Mouse (Mus musculus): ENCODE data around the gene H2al1f. TPM values are rescaled to one million over a fixed set of nuclear protein-coding genes. Genes with fewer than 3 reads are reported as not detected.

H2al1f gene
- polyA plus RNA-seq (2012; rRNA removed; ENCODE audit: low replicate concordance), result not detected in 2 replicates

DNA sequence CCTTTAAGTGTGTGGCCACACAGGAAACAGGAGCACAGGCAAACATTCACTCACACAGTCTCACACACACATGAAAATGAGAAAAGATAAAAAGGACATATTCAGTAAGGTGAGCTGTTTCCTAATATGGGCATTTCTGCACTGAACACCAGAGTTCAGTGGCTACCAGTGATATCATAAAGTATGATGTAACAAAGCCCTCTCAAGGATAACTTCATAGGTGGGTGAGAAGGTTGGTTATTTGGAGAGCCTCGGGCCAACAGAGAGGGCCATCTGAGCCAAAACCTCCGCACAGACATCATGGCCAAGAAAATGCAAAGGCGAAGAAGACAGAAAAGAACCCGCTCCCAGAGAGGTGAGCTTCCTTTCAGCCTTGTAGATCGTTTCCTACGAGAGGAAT lies at the start of gene H2al1f:
Gene H2al1f, plus strand, starts transcription at position 301 of the 400 bp plus-strand sequence.

DNA sequence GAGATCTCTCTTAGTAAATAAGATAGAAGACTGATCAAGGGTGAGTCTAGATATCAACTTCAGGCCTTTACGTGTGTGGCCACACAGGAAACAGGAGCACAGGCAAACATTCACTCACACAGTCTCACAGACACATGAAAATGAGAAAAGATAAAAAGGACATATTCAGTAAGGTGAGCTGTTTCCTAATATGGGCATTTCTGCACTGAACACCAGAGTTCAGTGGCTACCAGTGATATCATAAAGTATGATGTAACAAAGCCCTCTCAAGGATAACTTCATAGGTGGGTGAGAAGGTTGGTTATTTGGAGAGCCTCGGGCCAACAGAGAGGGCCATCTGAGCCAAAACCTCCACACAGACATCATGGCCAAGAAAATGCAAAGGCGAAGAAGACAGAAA lies 16.0 kb upstream of the H2al1f start, which contains the start of gene H2al1a:
Gene H2al1a, plus strand, starts transcription at position 301 of the 400 bp plus-strand sequence.

DNA sequence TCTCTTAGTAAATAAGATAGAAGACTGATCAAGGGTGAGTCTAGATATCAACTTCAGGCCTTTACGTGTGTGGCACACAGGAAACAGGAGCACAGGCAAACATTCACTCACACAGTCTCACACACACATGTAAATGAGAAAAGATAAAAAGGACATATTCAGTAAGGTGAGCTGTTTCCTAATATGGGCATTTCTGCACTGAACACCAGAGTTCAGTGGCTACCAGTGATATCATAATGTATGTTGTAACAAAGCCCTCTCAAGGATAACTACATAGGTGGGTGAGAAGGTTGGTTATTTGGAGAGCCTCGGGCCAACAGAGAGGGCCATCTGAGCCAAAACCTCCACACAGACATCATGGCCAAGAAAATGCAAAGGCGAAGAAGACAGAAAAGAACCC lies 12.8 kb upstream of the H2al1f start, which contains the start of gene H2al1b:
Gene H2al1b, plus strand, starts transcription at position 301 of the 400 bp plus-strand sequence.

DNA sequence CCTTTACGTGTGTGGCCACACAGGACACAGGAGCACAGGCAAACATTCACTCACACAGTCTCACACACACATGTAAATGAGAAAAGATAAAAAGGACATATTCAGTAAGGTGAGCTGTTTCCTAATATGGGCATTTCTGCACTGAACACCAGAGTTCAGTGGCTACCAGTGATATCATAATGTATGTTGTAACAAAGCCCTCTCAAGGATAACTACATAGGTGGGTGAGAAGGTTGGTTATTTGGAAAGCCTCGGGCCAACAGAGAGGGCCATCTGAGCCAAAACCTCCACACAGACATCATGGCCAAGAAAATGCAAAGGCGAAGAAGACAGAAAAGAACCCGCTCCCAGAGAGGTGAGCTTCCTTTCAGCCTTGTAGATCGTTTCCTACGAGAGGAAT lies 9.6 kb upstream of the H2al1f start, which contains the start of gene H2al1c:
Gene H2al1c, plus strand, starts transcription at position 301 of the 400 bp plus-strand sequence.

DNA sequence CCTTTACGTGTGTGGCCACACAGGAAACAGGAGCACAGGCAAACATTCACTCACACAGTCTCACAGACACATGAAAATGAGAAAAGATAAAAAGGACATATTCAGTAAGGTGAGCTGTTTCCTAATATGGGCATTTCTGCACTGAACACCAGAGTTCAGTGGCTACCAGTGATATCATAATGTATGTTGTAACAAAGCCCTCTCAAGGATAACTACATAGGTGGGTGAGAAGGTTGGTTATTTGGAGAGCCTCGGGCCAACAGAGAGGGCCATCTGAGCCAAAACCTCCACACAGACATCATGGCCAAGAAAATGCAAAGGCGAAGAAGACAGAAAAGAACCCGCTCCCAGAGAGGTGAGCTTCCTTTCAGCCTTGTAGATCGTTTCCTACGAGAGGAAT lies 6.4 kb upstream of the H2al1f start, which contains the start of gene H2al1d:
Gene H2al1d, plus strand, starts transcription at position 301 of the 400 bp plus-strand sequence.

DNA sequence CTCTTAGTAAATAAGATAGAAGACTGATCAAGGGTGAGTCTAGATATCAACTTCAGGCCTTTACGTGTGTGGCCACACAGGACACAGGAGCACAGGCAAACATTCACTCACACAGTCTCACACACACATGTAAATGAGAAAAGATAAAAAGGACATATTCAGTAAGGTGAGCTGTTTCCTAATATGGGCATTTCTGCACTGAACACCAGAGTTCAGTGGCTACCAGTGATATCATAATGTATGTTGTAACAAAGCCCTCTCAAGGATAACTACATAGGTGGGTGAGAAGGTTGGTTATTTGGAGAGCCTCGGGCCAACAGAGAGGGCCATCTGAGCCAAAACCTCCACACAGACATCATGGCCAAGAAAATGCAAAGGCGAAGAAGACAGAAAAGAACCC lies 3.3 kb upstream of the H2al1f start, which contains the start of gene H2al1e:
Gene H2al1e, plus strand, starts transcription at position 301 of the 400 bp plus-strand sequence.

DNA sequence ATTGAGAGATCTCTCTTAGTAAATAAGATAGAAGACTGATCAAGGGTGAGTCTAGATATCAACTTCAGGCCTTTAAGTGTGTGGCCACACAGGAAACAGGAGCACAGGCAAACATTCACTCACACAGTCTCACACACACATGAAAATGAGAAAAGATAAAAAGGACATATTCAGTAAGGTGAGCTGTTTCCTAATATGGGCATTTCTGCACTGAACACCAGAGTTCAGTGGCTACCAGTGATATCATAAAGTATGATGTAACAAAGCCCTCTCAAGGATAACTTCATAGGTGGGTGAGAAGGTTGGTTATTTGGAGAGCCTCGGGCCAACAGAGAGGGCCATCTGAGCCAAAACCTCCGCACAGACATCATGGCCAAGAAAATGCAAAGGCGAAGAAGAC lies 3.0 kb downstream of the H2al1f start, which contains the start of gene H2al1g:
Gene H2al1g, plus strand, starts transcription at position 301 of the 400 bp plus-strand sequence.

DNA sequence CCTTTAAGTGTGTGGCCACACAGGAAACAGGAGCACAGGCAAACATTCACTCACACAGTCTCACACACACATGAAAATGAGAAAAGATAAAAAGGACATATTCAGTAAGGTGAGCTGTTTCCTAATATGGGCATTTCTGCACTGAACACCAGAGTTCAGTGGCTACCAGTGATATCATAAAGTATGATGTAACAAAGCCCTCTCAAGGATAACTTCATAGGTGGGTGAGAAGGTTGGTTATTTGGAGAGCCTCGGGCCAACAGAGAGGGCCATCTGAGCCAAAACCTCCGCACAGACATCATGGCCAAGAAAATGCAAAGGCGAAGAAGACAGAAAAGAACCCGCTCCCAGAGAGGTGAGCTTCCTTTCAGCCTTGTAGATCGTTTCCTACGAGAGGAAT lies 6.2 kb downstream of the H2al1f start, which contains the start of gene H2al1h:
Gene H2al1h, plus strand, starts transcription at position 301 of the 400 bp plus-strand sequence.

GRCm38 (mm10) chrX:11324359-11324758 lies 9.4 kb downstream of the H2al1f start, which contains the start of gene H2al1i:
Gene H2al1i, plus strand, starts transcription at chrX:11324659.

DNA sequence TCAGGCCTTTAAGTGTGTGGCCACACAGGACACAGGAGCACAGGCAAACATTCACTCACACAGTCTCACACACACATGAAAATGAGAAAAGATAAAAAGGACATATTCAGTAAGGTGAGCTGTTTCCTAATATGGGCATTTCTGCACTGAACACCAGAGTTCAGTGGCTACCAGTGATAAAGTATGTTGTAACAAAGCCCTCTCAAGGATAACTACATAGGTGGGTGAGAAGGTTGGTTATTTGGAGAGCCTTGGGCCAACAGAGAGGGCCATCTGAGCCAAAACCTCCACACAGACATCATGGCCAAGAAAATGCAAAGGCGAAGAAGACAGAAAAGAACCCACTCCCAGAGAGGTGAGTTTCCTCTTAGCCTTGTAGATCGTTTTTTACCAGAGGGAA lies 12.6 kb downstream of the H2al1f start, which contains the start of gene H2al1j:
Gene H2al1j, plus strand, starts transcription at position 301 of the 400 bp plus-strand sequence.

Other genes with a start within 250 kb of the H2al1f start
- not detected in 2 replicates for gene H2al1a, start 15.9 kb upstream of the H2al1f start, polyA plus RNA-seq (2012; rRNA removed; ENCODE audit: low replicate concordance)
- gene H2al1b, start 12.7 kb upstream of the H2al1f start, polyA plus RNA-seq (2012; rRNA removed; ENCODE audit: low replicate concordance), result not detected in 2 replicates
- not detected in 2 replicates for gene H2al1c, start 9.5 kb upstream of the H2al1f start, polyA plus RNA-seq (2012; rRNA removed; ENCODE audit: low replicate concordance)
- not detected in 2 replicates for gene H2al1d, start 6.3 kb upstream of the H2al1f start, polyA plus RNA-seq (2012; rRNA removed; ENCODE audit: low replicate concordance)
- not detected in 2 replicates for gene H2al1e, start 3.2 kb upstream of the H2al1f start, polyA plus RNA-seq (2012; rRNA removed; ENCODE audit: low replicate concordance)
- not detected in 2 replicates for gene H2al1g, start 3.1 kb downstream of the H2al1f start, polyA plus RNA-seq (2012; rRNA removed; ENCODE audit: low replicate concordance)
- gene H2al1h, start 6.3 kb downstream of the H2al1f start, polyA plus RNA-seq (2012; rRNA removed; ENCODE audit: low replicate concordance), result not detected in 2 replicates
- not detected in 2 replicates for gene H2al1i, start 9.5 kb downstream of the H2al1f start, polyA plus RNA-seq (2012; rRNA removed; ENCODE audit: low replicate concordance)
- not detected in 2 replicates for gene H2al1j, start 12.7 kb downstream of the H2al1f start, polyA plus RNA-seq (2012; rRNA removed; ENCODE audit: low replicate concordance)